Mouse (Mus musculus) 3T3-L1 (cell line): ENCODE results near the gene Il1r2.

ENCODE experiments used
- DNase-seq: peaks from one replicate; pipeline ENCODE4 v3.0.0-alpha.2; 2015; ENCODE audit warnings: low read depth, low spot score

Il1r2 gene

DNA sequence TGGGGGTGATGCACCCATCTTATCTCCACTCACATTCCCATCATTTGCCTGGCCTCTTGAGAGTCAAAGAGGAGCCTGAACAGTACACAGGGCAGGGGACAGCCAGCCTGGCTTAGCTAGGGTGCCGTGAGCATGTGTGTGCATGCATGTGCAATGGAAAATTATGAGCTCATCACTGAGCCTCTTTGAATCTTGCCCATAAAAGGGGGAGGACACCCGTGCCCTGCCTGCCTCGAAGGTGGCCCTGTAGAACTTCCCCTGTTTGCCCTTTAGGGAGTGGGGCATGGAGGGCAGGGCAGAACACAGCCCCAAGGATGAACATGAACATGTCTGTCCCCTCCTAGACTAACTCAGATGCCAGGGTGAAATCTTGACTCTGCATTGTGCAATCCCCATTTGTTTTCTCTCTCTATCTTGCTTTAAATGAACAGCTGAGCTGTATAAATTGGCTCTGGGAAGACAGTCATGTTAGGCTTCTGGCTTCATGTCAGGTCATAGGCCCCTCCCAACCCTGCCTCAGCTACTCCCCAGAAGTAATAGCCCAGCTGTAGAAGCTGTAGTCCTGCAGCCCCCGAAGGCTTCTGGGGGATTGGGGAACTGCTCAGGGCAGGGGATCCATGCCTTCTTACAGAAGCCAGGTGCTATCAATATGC is 14.6 kb upstream of the Il1r2 start:
- no peak for DNase-seq

DNA sequence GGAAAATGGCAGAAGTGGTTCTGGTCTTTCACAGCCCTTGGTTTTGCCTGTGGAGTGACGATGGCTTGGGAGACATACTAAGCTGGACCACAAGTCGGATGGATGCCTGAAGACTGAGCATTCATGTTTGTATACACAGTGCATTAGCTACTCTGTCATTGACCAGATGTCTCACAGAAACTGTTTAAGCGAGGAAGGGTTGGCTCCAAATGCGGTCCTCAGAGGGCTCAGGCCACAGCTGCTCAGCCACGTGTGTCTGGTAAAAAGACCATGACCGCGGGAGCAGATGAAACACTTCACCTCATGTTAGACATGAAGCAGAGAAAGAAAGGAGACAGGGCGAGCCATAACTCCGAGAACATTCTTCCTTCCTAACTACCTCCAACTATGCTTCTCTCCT is 12.5 kb upstream of the Il1r2 start:
- no peak for DNase-seq

DNA sequence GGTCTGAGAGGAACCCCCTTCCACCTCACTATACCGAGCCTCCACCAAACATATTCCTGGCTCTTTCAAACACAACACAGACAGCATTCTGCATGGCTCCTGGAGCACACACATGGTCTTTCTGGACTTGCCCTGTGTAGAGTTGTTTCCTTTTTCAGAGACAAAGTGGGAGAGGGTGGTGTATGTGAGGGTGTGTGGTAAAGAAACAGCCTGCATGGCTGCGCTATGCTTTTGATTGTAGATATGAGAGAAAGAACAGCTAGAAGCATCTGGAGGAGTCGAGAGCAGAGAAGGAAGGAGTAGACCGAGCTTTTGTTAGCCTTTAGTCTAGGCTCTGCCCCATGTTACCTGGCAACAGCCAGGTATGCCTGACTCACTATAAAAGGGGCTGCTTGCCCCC is 10.5 kb upstream of the Il1r2 start:
- DNase-seq = no peak

DNA sequence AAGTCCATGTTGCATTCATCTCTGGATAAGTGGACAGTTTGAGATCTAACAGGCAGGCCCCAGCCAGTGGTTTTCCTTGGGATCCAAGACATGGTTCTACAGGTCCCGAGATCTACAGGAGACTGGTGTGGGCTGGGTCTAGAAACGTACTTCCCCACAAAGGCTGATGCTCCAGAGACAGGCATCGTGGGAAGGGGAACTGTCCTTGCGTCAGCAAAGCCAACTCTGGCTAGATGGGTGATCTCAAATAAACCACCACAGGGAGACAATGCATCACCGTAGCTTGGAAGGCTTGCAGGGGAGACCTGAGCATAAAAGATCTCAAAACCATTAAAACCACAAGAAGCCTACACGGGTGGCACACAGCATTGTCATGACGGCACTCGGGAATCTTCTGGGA is 9.4 kb upstream of the Il1r2 start:
- no peak for DNase-seq

DNA sequence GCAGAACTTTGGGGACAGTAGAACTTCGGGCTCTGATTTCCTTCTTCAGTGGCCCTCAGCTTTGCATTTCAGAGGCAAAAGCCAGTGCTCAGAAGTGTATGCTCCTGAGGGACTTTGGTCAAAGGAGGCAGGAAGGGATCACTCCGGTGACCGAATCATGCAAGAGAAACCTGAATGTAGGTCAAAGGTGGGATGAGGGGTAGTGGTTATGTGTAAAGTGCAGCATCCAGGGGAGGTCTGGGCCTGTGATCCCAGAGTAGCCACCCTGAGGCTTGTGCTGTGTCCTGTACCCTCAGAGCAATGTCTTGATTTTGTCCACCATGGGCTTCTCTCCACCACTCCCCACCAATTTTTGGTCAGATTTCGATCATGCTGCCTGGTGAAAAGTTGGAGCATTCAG is 1.3 kb upstream of the Il1r2 start:
- DNase-seq = no peak

DNA sequence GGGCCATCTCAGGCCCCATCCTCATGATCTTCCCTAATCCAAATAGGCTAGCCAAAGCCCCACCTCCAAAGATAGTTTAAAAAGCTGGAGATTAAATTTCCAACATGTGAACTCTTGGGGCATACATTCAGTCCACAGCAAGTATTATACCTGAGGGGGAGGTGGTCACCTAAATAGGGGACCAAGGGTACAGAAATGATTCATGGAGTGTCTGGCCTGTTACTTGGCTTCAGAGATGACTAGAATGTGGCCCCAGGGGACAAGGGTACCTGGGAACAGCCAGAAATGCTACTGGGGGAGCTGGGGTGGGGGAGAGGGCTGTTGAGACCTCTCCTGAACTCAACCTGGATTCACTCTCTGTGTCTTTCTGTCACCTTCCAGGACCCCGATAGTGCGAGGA is 3.4 kb downstream of the Il1r2 start:
- no peak for DNase-seq

DNA sequence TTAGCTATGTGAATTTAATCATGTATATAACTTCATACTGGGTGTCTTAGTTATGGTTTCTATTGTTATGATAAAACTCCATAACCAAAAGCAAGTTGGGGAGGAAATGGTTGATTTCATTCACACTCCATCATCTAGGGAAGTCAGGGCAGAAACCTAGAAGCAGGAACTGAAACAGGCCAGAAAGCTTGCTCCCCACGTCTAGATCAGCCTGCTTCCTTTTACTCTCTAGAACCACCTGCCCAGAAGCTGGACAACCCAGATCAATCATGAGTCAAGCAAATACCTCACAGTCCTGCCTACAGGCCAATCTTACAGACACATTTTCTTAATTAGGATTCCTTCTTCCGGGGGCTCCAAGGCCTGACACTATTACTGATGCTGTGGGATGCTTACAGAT is 7.2 kb downstream of the Il1r2 start:
- DNase-seq = no peak

DNA sequence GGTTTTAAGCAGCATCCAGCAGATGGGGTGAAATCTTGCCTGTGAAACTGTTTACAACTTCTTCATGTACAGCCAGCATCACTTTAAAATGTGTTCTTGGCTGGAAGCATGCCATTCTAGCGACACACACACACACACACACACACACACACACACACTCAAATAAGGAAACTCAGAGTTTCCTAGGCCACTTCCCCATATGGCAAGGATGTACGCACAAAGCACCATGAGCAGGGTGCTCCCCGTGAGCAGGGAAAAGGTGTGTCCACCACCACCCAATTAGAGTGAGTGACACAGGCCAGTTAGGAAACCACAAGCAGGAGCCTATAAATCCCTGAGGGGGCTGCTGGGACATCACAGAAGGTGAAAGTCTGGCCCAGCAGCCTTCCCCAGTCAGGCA is 10.5 kb downstream of the Il1r2 start:
- no peak for DNase-seq

DNA sequence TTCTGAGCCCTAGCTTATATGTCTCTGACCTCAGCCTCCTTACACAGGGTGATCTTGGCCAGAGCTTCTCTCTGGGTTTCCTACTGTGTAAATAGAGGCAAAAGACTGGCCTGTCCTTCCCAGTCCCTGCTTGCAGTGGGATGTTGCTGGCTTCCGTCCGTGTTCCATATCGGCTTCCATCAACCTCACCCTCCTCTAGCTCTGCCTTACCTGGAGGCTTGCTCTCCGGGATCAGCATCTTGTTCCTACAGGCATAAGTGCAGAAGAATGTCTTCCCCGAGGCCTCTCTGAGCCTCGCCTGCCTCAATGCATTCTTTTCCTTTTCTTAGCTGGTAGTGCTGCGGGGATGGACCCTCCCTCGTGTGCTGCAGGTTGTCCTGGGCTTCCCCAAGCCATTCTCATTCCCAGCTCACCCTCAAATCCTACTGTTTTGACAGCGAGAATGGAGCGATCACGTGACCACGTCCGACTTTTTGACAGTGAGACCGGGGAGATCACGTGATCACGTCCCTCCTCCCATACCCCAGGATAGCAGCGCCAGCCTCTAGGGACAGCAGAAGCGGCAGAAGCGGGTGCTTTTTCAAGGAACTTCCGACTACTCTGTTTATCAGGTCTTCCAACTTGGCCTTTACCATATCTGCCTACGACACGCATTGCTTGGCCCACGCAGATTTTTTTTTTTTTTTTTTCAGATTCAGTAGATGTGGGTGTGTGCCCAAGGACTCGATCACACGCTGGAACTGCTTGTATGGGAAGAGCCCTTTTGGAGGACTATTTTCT is 11.7 kb downstream of the Il1r2 start:
- DNase-seq = no peak

DNA sequence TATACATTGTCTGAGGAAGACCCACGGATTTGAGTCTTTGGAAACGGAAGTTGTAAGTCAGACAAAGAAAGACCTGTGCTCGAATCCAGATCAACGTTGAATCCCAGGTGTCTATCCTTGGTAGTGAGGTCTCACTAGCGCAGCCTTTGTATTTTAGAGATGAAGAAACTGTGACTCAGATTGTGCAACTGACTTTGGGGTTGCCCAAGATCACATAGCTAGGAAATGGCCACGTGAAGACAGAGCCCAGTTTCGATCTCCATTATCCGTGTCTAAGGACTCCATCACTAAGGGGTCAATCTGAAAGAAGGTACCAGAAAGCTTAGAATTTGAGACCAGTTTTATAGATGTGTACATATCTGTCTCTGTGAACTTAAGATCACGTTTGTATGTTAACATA is 17.3 kb downstream of the Il1r2 start:
- DNase-seq = no peak

DNA sequence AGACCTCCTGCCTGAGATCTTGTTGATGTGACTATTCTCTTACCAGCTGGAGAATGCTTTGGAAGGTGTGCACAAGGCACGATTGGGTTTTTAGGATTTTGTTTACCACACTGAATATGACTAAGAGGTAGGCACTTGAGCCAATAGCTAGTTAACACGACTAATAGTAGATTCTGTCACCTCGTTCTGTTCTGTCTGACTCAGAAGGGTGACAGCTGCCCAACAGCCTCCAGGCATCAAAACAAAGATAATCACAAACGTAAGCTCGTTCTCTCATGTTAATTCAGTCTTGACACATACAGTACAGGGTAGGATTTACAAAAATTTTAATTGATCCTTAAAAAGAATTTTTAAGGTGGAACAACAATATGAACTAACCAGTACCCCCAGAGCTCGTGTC is 18.7 kb downstream of the Il1r2 start:
- no peak for DNase-seq

DNA sequence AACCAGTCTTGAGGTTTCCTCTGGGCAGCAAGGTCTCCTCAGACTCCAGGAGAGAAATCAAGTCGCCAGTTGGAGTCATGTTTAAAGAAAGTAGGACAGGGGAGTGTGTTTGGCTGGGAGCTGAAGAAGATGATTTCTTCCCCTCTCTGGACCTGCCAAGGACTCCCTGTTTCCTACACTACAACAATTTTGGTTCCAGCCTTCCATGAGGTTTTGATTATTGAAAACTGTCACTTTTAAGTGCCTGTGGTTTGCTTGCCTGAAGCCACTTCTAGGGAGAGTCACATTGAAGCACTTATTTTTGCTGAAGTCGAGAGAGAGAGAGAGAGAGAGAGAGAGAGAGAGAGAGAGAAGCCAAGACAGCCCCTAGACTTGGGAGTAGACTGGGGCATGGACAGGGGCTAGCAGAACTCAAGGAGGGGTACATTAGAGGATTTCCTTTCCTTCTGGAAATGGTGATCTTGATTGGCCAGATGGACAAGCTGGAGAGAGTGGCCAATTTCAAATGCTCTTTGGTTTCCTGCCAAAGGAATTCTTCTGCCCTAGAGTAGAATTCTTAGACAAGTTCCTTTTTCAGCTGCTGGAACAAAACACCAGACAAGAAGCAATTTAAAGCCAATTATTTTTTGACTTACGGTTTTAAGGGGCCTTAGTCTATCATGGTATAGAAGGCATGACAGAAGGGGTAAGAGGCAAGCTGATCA is 20.9 kb downstream of the Il1r2 start:
- peak; percentile 56 for DNase-seq

DNA sequence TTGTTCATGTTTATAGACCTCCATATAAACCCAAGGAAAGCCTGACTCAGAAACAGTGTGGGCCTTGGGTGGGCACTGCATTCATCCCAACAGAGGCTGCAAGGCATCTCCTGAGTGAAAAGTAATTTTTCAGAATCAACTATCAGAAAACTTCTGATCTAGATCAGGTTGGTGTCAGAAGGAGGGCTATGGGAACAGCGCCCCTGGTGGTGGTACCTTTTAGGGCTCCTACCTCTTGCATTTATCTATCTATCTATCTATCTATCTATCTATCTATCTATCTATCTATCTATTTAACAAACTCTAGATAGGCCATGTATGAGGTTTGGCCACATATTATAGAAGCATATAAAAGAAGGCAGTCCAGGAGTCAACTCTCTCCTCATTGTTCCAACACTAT is 21.7 kb downstream of the Il1r2 start:
- peak; percentile 13 for DNase-seq

DNA sequence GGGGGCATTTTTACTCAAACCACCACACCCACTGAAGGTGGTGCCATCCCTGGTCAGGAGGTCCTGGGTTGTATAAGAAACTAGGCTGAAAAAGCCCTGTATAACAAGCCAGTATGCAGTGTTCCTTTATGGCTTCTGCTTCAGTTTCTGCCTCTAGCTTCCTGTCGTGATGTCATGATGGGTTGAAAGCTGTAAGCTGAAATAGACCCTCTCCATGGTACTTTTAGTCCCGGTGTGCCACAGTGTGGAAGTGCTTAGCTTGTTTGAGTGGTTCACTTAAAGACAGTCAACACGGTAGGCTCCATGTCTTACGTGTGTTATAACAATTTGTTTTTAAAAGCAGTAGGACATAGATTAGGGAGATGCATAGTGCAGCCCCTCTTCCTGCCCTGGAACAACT is 32.4 kb downstream of the Il1r2 start:
- no peak for DNase-seq

DNA sequence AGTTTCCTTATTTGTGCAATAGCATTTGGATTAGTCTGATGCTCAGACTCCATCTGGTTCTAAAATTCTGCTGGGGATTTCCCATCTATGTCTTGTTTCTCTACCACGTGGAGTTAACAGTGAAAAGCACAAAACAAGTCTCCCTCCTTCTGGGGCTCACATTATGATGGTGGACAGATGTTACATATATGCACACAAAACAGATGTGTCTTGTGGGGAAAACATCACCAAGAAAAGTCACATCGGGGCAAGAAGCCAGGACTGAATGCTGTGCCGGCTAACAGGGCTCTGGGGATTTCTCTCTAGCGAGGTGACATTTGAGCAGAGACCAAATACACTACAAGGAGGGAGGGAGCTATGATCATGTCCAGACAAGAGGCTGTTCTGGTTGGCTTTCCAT is 32.8 kb downstream of the Il1r2 start:
- DNase-seq = no peak

DNA sequence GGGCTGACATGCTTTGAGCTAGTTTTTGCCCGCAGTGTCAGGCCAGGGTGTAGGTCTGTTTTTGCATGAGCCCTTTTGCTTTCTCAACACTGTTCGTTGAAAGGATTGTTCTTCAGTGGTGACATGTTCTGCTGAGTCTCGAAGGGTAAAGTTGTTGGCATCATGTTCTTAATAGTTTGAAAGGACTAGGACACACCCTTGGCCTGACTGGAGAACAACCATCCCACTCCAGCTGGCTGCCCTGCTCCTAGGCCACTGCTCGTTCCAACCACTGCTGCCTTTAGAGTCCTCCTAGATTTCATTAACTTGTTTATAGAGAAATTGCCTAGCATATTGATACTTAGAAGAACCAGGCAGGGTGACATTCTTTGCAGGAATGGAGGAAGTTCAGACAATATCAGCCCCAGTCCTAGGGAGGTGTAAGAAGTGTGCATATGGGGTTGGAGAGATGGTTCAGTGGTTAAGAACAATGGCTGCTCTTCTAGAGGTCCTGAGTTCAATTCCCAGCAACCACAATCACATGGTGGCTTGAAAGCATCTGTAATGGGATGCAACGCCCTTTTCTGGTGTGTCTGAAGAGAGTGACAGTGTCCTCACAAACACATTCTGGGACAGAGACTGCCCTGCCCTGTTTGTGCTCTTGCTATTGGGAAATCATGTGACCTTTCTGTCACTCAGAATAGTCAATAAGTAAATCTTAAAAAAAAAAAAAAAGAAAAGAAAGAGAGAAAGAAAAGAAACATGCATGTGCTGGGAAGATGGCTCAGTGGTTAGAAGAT is 34.3 kb downstream of the Il1r2 start:
- no peak for DNase-seq

DNA sequence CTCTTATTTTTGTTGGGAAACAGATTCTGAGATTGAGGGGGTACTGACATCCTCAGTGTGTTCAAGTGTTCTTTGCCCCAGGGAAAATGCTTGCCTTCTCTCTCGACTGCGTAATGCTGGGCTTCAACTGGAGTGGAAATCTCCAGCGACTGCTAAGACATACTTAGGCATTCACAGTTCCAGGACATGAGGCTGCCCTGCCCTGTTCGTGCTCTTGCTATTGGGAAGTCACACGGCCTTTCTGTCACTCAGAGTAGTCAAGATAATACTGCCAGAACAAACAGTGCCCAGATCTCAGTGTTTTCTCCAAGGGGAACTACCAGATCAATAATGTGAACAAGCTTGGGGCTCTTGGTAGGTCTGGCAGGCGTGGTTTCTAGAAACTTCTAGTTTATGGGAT is 35.9 kb downstream of the Il1r2 start:
- no peak for DNase-seq

DNA sequence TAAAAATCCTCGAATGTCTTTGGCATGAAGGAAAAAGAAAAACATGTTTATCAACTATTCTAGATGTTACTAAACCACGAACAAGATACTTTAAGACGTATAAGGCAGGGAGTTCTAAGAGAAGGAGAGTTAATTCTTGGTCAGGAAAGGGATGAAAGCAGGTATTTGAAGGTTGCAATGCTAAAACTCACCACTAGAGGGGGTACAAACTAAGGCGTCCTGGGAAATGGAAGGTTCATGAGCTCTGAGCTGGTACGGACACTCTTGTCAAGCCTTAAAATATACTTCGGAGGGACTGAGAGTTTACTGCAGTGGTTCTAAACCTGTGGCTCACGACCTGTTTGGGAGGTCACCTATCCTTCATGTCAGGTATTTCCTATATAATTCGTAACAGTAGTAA is 41.4 kb downstream of the Il1r2 start:
- peak; percentile 88 for DNase-seq

DNA sequence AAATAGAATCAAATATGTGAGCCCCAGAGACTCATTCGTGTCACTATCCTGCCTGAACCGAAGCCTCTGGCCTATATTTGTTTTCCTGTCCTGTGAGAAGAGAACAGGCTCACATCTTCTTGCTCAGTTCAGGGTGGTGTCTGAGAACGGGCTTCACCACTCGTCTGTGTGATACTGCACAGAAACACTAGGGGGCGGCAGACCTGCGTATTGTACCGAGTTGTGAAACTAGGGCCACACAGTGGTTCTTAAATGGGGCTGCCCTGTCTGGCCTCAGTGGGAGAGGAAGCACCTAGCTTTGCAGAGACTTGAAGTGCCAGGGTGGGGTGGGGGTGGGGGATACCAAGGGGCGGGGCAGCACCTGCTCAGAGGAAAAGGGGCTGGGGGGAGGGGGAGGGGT is 42.5 kb downstream of the Il1r2 start:
- peak; percentile 94 for DNase-seq

DNA sequence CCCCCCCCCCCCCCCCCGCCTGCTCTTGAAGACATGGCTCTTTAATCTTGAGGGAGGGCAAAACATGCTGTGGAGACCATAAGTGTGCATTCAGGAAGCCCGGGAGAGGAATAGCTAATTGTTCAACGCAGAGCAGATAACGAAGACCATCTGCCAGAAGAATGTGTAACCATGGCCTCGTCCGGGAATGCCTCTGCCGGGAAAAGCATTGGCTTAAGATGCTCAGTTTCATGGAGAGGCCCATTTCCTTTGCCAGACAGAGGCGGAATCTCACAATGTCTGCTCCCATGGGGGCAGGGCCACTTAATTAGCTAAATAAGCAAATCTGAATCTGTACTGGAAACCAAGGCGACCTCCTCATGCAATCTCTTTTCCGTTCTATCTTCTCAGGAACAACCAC is 43.7 kb downstream of the Il1r2 start:
- no peak for DNase-seq

DNA sequence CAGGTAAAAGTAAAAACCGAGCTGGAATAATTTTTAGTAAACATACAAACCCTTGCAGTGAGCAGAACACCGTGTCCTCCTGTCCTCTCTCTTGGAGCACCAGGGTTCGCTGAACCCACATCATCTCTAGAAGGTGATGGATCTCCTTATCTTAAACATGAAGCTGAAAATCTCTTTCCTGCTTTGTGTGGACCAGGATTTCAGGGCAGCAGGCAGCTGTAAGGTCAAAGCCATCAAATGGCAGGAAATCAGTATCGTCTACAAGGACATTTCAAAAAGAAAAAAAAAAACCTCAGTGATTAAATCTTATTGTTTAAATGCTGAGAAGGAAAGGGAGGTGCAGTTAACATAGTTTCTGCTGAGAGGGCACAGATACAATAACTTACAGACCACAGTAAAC is 50.4 kb downstream of the Il1r2 start:
- DNase-seq = no peak

DNA sequence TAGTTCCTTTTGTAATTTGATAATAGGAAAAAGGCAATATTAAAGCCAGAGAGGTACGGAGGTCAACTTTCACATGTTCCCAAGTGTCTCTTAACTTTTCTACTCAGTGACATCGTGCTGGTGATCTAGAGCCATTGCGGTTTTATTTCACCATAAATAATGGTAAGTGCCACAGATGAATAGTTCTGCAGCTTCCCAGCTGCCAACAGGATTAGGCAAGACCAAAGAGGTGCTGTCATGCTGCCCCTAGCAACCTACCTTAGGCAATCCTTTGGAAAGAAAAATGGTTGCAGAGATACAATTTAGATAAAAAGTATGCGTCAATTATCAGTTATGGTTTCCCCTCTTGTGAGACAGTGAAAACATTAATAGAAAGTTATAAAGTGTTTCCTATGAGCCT is 54.6 kb downstream of the Il1r2 start:
- DNase-seq = peak; percentile 19
